Mouse (Mus musculus) embryo, embryonic 10 days (tissue): ENCODE measurements around the gene Cpne1.
"Not testable (repeated sequence)": the region's sequence is repeated elsewhere in the genome, so short reads cannot be mapped to it uniquely, and the experiment has no call there.

Experiments
- DNase-seq: peaks from one replicate; pipeline ENCODE4 v3.0.0-alpha.2; 2015; ENCODE audit warnings: low spot score

Gene Cpne1

GRCm38 (mm10) chr2:156111358-156112079 is at the start of gene Cpne1, which contains the start of gene Rbm12:
Gene Cpne1, minus strand, starts transcription at chr2:156111965.
Gene Rbm12, minus strand, starts transcription at chr2:156111978.
- DNase-seq, result peak; percentile 94

- DNase-seq, result no peak
Measured at GRCm38 (mm10) chr2:156151538-156151937, 39.8 kb upstream of the Cpne1 start.

- DNase-seq, result no peak
Measured at GRCm38 (mm10) chr2:156147316-156147915, 35.7 kb upstream of the Cpne1 start.

- DNase-seq, result peak; percentile 21
Measured at GRCm38 (mm10) chr2:156146272-156146989, 34.7 kb upstream of the Cpne1 start.

- no peak for DNase-seq
Measured at GRCm38 (mm10) chr2:156145486-156146130, 33.8 kb upstream of the Cpne1 start.

- DNase-seq, result peak; percentile 98
Measured at GRCm38 (mm10) chr2:156143953-156144724, 32.4 kb upstream of the Cpne1 start, which contains the start of the genes Romo1 and Nfs1. Gene Romo1, plus strand, starts transcription at chr2:156144039. Gene Nfs1, minus strand, starts transcription at chr2:156144186.

- peak; percentile 28 for DNase-seq
Measured at GRCm38 (mm10) chr2:156143367-156143766, 31.6 kb upstream of the Cpne1 start.

GRCm38 (mm10) chr2:156142820-156143219 is 31.1 kb upstream of the Cpne1 start:
- DNase-seq, result no peak

- no peak for DNase-seq
Measured at GRCm38 (mm10) chr2:156135695-156136094, 23.9 kb upstream of the Cpne1 start.

GRCm38 (mm10) chr2:156134161-156134560 is 22.4 kb upstream of the Cpne1 start:
- no peak for DNase-seq

- DNase-seq, result no peak
Measured at GRCm38 (mm10) chr2:156126992-156127391, 15.2 kb upstream of the Cpne1 start, which contains the start of gene Gm28036. Gene Gm28036, minus strand, starts transcription at chr2:156127092.

GRCm38 (mm10) chr2:156123731-156124130 is 12.0 kb upstream of the Cpne1 start:
- DNase-seq, result no peak

- no peak for DNase-seq
Measured at GRCm38 (mm10) chr2:156119566-156119965, 7.8 kb upstream of the Cpne1 start.

- not testable (repeated sequence) for DNase-seq
Measured at GRCm38 (mm10) chr2:156112080-156112423, 287 bp upstream of the Cpne1 start.

- peak; percentile 46 for DNase-seq
Measured at GRCm38 (mm10) chr2:156110627-156111357, 973 bp downstream of the Cpne1 start.

- DNase-seq, result no peak
Measured at GRCm38 (mm10) chr2:156091926-156092325, 19.8 kb downstream of the Cpne1 start.

GRCm38 (mm10) chr2:156089799-156090198 is 22.0 kb downstream of the Cpne1 start:
- DNase-seq, result no peak

GRCm38 (mm10) chr2:156087391-156088110 is 24.2 kb downstream of the Cpne1 start:
- no peak for DNase-seq

- DNase-seq, result no peak
Measured at GRCm38 (mm10) chr2:156084541-156084940, 27.2 kb downstream of the Cpne1 start.

- no peak for DNase-seq
Measured at GRCm38 (mm10) chr2:156080391-156080790, 31.4 kb downstream of the Cpne1 start.
